Mouse (Mus musculus) midbrain, postnatal 0 days (tissue): ENCODE data around the gene Fam204a. TPM values are rescaled to one million over a fixed set of nuclear protein-coding genes. Genes with fewer than 3 reads are reported as not detected.

ENCODE experiments used
- ATAC-seq: fragments of 200-750 bp; cut with Nextera tagmentation; 2 replicates; pipeline ENCODE4 v1.8.0; 2017; ENCODE audit warnings: moderate number of reproducible peaks, mild to moderate bottlenecking, moderate TSS enrichment, moderate library complexity; ENCODE audit not compliant: low FRiP score
- DNase-seq: peaks from one replicate; pipeline ENCODE4 v3.0.0-alpha.2; 2015; ENCODE audit warnings: low spot score
- H3K27ac ChIP-seq: fragments of 300-500 bp; sonication (generic); 2 replicates; pipeline ENCODE4 v1.5.1; 2014; ENCODE audit warnings: low read depth, mild to moderate bottlenecking, low read length, mixed read lengths
- H3K27me3 ChIP-seq: fragments of 300-500 bp; sonication (generic); 2 replicates; pipeline ENCODE4 v1.6.1; 2014; ENCODE audit warnings: low read length, control low read depth, mixed read lengths; ENCODE audit not compliant: insufficient read depth
- H3K36me3 ChIP-seq: fragments of 300-500 bp; sonication (generic); 2 replicates; pipeline ENCODE4 v1.6.1; 2014; ENCODE audit warnings: low read length, control low read depth, mixed read lengths; ENCODE audit not compliant: insufficient read depth
- H3K4me1 ChIP-seq: fragments of 300-500 bp; sonication (generic); 2 replicates; pipeline ENCODE4 v1.6.1; 2014; ENCODE audit warnings: mild to moderate bottlenecking, control low read depth, antibody characterized with exemption, low read length, mixed read lengths; ENCODE audit not compliant: insufficient read depth
- H3K4me2 ChIP-seq: fragments of 300-500 bp; sonication (generic); 2 replicates; pipeline ENCODE4 v1.6.1; 2014; ENCODE audit warnings: low read depth, mild to moderate bottlenecking, low read length, mixed read lengths; ENCODE audit not compliant: poor library complexity, severe bottlenecking
- H3K4me3 ChIP-seq: fragments of 300-500 bp; sonication (generic); 2 replicates; pipeline ENCODE4 v1.5.1; 2014; ENCODE audit warnings: low read depth, mild to moderate bottlenecking, low read length, moderate library complexity
- H3K9ac ChIP-seq: fragments of 300-500 bp; sonication (generic); replicated peaks from 2 replicates; pipeline ENCODE4 v1.6.1; 2014; ENCODE audit warnings: mild to moderate bottlenecking, low read length, moderate library complexity, mixed read lengths; ENCODE audit not compliant: poor library complexity, severe bottlenecking
- H3K9me3 ChIP-seq: fragments of 300-500 bp; sonication (generic); 2 replicates; pipeline ENCODE4 v1.6.1; 2016; ENCODE audit warnings: low read length, control low read depth
- CTCF ChIP-seq: IDR thresholded peaks from 2 replicates; pipeline ENCODE4 v1.5.1; 2016; ENCODE audit warnings: antibody characterized with exemption, mild to moderate bottlenecking
- WGBS: fragments of 180-500 bp; shearing (Covaris S2); extraction: QIAGEN DNeasy Blood & Tissue Kit; methylation state at CpG from one replicate; pipeline ENCODE4 v1.1.7; 2014; 5-methylcytosine and 5-hydroxymethylcytosine counted together
- polyA plus RNA-seq: library from polyadenylated mRNA; unstranded; fragments of >200 nt; fragmentation: Nextera tagmentation; extraction: Ambion mirVana; gene quantifications from 2 replicates; pipeline ENCODE4 v1.2.1, GENCODE M21; 2015
- total RNA-seq: library from RNA; depleted of rRNA; stranded (reverse); fragments of >200 nt; gene quantifications from 2 replicates; pipeline ENCODE4 v1.2.3, GENCODE M21; 2014

The Fam204a gene
- total and polyA plus RNA-seq, 2 experiments from 2014 or later = 28.3 to 93.1 TPM

GRCm38 (mm10) chr19:60208173-60208572 lies 18.3 kb downstream of the Fam204a start:
- Histone ChIP-seq H3K4me2 (no peak overlapping the region), H3K4me3 (no peak overlapping the region), H3K9me3 (no peaks in the 10 kb centered on the region), H3K9ac (no peak overlapping the region), H3K36me3 (0 out of 2 replicates have a peak, but pooled peaks cover 3% of the 10 kb centered on the region), H3K4me1 (no peaks in the 10 kb centered on the region), H3K27ac (no peak overlapping the region), H3K27me3 (no peaks in the 10 kb centered on the region)
- ATAC-seq = no peak
- TF ChIP-seq CTCF = no peak
- DNase-seq = no peak

GRCm38 (mm10) chr19:60204176-60204575 lies 22.3 kb downstream of the Fam204a start:
- peak; percentile 49 for DNase-seq
- Histone ChIP-seq H3K27ac (no peak overlapping the region), H3K36me3 (no peaks in the 10 kb centered on the region), H3K4me2 (no peak overlapping the region), H3K4me1 (no peaks in the 10 kb centered on the region), H3K9ac (no peak overlapping the region), H3K27me3 (no peaks in the 10 kb centered on the region), H3K9me3 (no peaks in the 10 kb centered on the region), H3K4me3 (no peak overlapping the region)
- no peak for ATAC-seq
- WGBS = 25% methylated on average over 7 of the region's 7 CpGs
- no peak for TF ChIP-seq CTCF

GRCm38 (mm10) chr19:60200294-60200693 lies 26.2 kb downstream of the Fam204a start:
- H3K9me3 ChIP-seq = no peaks in the 10 kb centered on the region
- no peak for ATAC-seq
- H3K4me3 ChIP-seq = no peak overlapping the region
- no peak overlapping the region for H3K4me2 ChIP-seq
- H3K4me1 ChIP-seq = no peaks in the 10 kb centered on the region
- no peak for TF ChIP-seq CTCF
- H3K27me3 ChIP-seq = no peaks in the 10 kb centered on the region
- no peak overlapping the region for H3K9ac ChIP-seq
- DNase-seq = peak; percentile 26
- WGBS = 17% methylated on average over 2 of the region's 2 CpGs
- H3K36me3 ChIP-seq = no peaks in the 10 kb centered on the region
- no peak overlapping the region for H3K27ac ChIP-seq

- H3K9me3 ChIP-seq = no peaks in the 10 kb centered on the region
- H3K4me1 ChIP-seq = no peaks in the 10 kb centered on the region
- H3K4me3 ChIP-seq = no peak overlapping the region
- DNase-seq (no peak), ATAC-seq (no peak)
- H3K36me3 ChIP-seq = no peaks in the 10 kb centered on the region
- H3K9ac ChIP-seq = no peak overlapping the region
- H3K4me2 ChIP-seq = no peak overlapping the region
- H3K27ac ChIP-seq = no peak overlapping the region
- H3K27me3 ChIP-seq = no peaks in the 10 kb centered on the region
- no peak for TF ChIP-seq CTCF
Measured at GRCm38 (mm10) chr19:60199152-60199551, 27.3 kb downstream of the Fam204a start.

GRCm38 (mm10) chr19:60192790-60193189 lies 33.7 kb downstream of the Fam204a start:
- no peak overlapping the region for H3K4me3 ChIP-seq
- ATAC-seq (no peak), DNase-seq (no peak)
- no peaks in the 10 kb centered on the region for H3K4me1 ChIP-seq
- no peak overlapping the region for H3K27ac ChIP-seq
- H3K9ac ChIP-seq = no peak overlapping the region
- H3K27me3 ChIP-seq = no peaks in the 10 kb centered on the region
- H3K9me3 ChIP-seq = no peaks in the 10 kb centered on the region
- no peaks in the 10 kb centered on the region for H3K36me3 ChIP-seq
- TF ChIP-seq CTCF = no peak
- H3K4me2 ChIP-seq = no peak overlapping the region
- WGBS = 92% methylated on average over 4 of the region's 4 CpGs

- TF ChIP-seq CTCF = peak; percentile 31; the same call in 1 of the 2 replicates
- Histone ChIP-seq H3K27ac (no peak overlapping the region), H3K9ac (no peak overlapping the region), H3K4me3 (no peak overlapping the region), H3K4me2 (no peak overlapping the region), H3K9me3 (no peaks in the 10 kb centered on the region), H3K4me1 (no peaks in the 10 kb centered on the region), H3K36me3 (no peaks in the 10 kb centered on the region), H3K27me3 (no peaks in the 10 kb centered on the region)
- ATAC-seq = no peak
- 23% methylated on average over 2 of the region's 2 CpGs for WGBS
- peak; percentile 9 for DNase-seq
Measured at GRCm38 (mm10) chr19:60189206-60189605, 37.3 kb downstream of the Fam204a start.
